Mouse (Mus musculus): ENCODE measurements around the gene Cort. TPM values are rescaled to one million over a fixed set of nuclear protein-coding genes. Genes with fewer than 3 reads are reported as not detected.
A peak's percentile ranks its signal among the peaks of the same experiment; 100 is the strongest.

Gene Cort
- polyA plus RNA-seq, 1 experiment from 2014 or later: 0.63 TPM

GRCm38 (mm10) chr4:149138515-149138914 is 12.0 kb upstream of the Cort start:
- 88% methylated on average over 8 of the region's 8 CpGs for WGBS
- no peak overlapping the region for H3K27ac ChIP-seq (ENCODE audit: low read depth, low read length)

DNA sequence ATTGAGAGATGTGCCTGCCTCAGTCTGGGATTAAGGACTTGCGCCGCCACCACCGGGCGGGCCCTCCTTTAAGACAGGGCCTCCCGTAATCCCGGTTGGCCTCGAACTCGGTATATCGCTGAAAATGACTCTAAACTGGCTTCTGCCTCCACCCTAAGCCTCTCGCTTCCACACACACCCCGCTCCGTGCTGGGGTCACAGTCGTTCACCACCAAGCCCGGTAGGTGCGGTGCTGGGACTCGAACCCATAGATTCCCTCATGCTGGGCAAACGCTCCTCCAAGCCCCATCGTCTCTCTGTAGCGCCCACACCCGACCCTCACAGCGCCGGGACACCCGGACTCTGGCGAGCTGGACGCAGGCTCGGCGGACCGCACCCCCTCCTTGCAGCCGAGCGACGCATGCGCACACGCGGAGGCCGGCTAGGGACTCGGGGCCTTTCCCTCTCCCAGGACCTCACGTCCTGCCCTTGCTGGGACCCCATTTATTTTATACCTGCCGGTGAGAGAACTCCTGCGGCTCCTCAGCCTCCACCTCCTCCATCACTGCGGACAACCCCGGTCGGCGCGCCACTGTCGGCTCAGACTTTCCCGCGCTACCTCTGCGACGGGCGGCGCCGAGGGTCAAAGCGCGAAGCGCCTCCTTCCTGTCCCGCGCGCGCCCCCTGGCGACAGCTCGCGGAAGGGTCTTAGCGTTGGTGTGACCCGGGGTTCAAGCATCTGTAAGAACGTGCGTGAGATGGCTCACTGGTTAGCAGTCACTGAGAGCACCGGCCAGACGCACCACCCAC is 10.6 kb upstream of the Cort start, which contains the start of gene Cenps:
Cenps (minus strand) TSS at position 648 of the 789 bp plus-strand sequence.
- DNase-seq (ENCODE audit: low spot score, missing footprints): peak; percentile 100
- WGBS: under 1% methylated on average over 68 of the region's 68 CpGs

More at GRCm38 (mm10) chr4:149138515-149138914, 12.0 kb upstream of the Cort start:
- Histone ChIP-seq H3K4me2 (no peak overlapping the region), H3K4me1 (ENCODE audit: control insufficient read depth, insufficient read depth, low read length) (peaks cover 6% of the 10 kb centered on the region; the same call in 1 of the 2 replicates), H3K4me3 (ENCODE audit: low read depth, low read length) (no peak overlapping the region), H3K27me3 (ENCODE audit: control insufficient read depth, insufficient read depth, low read length) (no peaks in the 10 kb centered on the region), H3K36me3 (ENCODE audit: control insufficient read depth, insufficient read depth, low read length) (no peaks in the 10 kb centered on the region), H3K9me3 (ENCODE audit: control insufficient read depth, low read length) (no peaks in the 10 kb centered on the region), H3K9ac (ENCODE audit: low read length) (no peak overlapping the region)
- DNase-seq (ENCODE audit: low spot score, missing footprints) (no peak), ATAC-seq (ENCODE audit: low FRiP score) (no peak)

GRCm38 (mm10) chr4:149136116-149136850 is 9.7 kb upstream of the Cort start:
- Histone ChIP-seq H3K27ac (ENCODE audit: low read depth, low read length) (no peak overlapping the region; the same call in 1 of the 2 replicates), H3K9me3 (ENCODE audit: control insufficient read depth, low read length) (no peaks in the 10 kb centered on the region), H3K27me3 (ENCODE audit: control insufficient read depth, insufficient read depth, low read length) (no peaks in the 10 kb centered on the region), H3K4me2 (peak overlapping the region; percentile 68), H3K9ac (ENCODE audit: low read length) (peak overlapping the region; percentile 72), H3K36me3 (ENCODE audit: control insufficient read depth, insufficient read depth, low read length) (no peaks in the 10 kb centered on the region), H3K4me1 (ENCODE audit: control insufficient read depth, insufficient read depth, low read length) (peaks cover 6% of the 10 kb centered on the region; the same call in 1 of the 2 replicates), H3K4me3 (ENCODE audit: low read depth, low read length) (peak overlapping the region; percentile 63)
- WGBS: 73% methylated on average over 18 of the region's 18 CpGs
- ATAC-seq (ENCODE audit: low FRiP score) (no peak; the same call in 1 of the 2 replicates), DNase-seq (ENCODE audit: low spot score, missing footprints) (no peak)

More for the DNA sequence above, 10.6 kb upstream of the Cort start, which contains the start of gene Cenps:
- Histone ChIP-seq H3K9me3 (ENCODE audit: control insufficient read depth, low read length) (no peaks in the 10 kb centered on the region), H3K4me2 (peak within 1 kb of the TSS; percentile 68), H3K4me3 (ENCODE audit: low read depth, low read length) (peak within 1 kb of the TSS; percentile 63), H3K4me1 (ENCODE audit: control insufficient read depth, insufficient read depth, low read length) (peaks cover 6% of the 10 kb centered on the region; the same call in 1 of the 2 replicates), H3K9ac (ENCODE audit: low read length) (peak within 1 kb of the TSS; percentile 72), H3K27me3 (ENCODE audit: control insufficient read depth, insufficient read depth, low read length) (no peaks in the 10 kb centered on the region), H3K36me3 (ENCODE audit: control insufficient read depth, insufficient read depth, low read length) (no peaks in the 10 kb centered on the region), H3K27ac (ENCODE audit: low read depth, low read length) (peak within 1 kb of the TSS; percentile 84)
- ATAC-seq (ENCODE audit: low FRiP score): peak; percentile 92

DNA sequence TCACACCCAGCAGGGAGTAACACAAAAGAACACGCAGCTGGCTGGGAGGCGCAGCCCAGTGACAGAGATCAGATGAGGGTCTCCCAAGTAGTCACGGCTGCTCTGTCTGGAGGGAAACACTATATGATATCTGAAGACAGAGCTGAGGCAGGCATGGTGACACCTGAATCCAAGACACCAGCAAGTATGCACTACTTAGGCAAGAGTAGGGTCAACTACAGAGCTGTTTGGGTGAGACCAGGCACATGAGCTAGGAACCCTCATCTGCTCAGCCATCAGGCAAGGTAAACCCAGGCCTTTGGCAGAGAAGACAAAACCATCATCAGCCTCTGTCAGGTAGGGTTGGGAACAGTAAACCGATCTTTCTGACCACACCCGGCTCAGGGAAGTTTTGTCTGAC is 6.8 kb upstream of the Cort start:
- H3K27me3 ChIP-seq (ENCODE audit: control insufficient read depth, insufficient read depth, low read length): no peaks in the 10 kb centered on the region
- H3K4me3 ChIP-seq (ENCODE audit: low read depth, low read length): no peak overlapping the region
- no peaks in the 10 kb centered on the region for H3K9me3 ChIP-seq (ENCODE audit: control insufficient read depth, low read length)
- peaks cover 6% of the 10 kb centered on the region; the same call in 1 of the 2 replicates for H3K4me1 ChIP-seq (ENCODE audit: control insufficient read depth, insufficient read depth, low read length)
- DNase-seq (ENCODE audit: low spot score, missing footprints): peak; percentile 80
- ATAC-seq (ENCODE audit: low FRiP score): no peak
- no peak overlapping the region for H3K27ac ChIP-seq (ENCODE audit: low read depth, low read length)
- no peak overlapping the region for H3K9ac ChIP-seq (ENCODE audit: low read length)
- no peak overlapping the region for H3K4me2 ChIP-seq
- no peaks in the 10 kb centered on the region for H3K36me3 ChIP-seq (ENCODE audit: control insufficient read depth, insufficient read depth, low read length)
- WGBS: 84% methylated on average over 5 of the region's 5 CpGs

GRCm38 (mm10) chr4:149131789-149132565 is 5.4 kb upstream of the Cort start:
- ATAC-seq (ENCODE audit: low FRiP score) (no peak), DNase-seq (ENCODE audit: low spot score, missing footprints) (no peak)
- H3K9me3 ChIP-seq (ENCODE audit: control insufficient read depth, low read length): no peaks in the 10 kb centered on the region
- no peak overlapping the region for H3K4me2 ChIP-seq
- peaks cover 6% of the 10 kb centered on the region; the same call in 1 of the 2 replicates for H3K4me1 ChIP-seq (ENCODE audit: control insufficient read depth, insufficient read depth, low read length)
- no peaks in the 10 kb centered on the region for H3K36me3 ChIP-seq (ENCODE audit: control insufficient read depth, insufficient read depth, low read length)
- H3K27me3 ChIP-seq (ENCODE audit: control insufficient read depth, insufficient read depth, low read length): no peaks in the 10 kb centered on the region
- H3K9ac ChIP-seq (ENCODE audit: low read length): no peak overlapping the region
- no peak overlapping the region for H3K27ac ChIP-seq (ENCODE audit: low read depth, low read length)
- WGBS: 90% methylated on average over 21 of the region's 21 CpGs
- H3K4me3 ChIP-seq (ENCODE audit: low read depth, low read length): no peak overlapping the region

- WGBS: 90% methylated on average over 23 of the region's 23 CpGs
These were observed 4.6 kb upstream of the Cort start for GRCm38 (mm10) chr4:149131021-149131752.

GRCm38 (mm10) chr4:149128467-149128866 is 1.9 kb upstream of the Cort start:
- 76% methylated on average over 18 of the region's 18 CpGs for WGBS
- Histone ChIP-seq H3K4me3 (ENCODE audit: low read depth, low read length) (no peak overlapping the region), H3K27ac (ENCODE audit: low read depth, low read length) (peak overlapping the region; percentile 48; the same call in 1 of the 2 replicates), H3K9ac (ENCODE audit: low read length) (no peak overlapping the region), H3K4me2 (no peak overlapping the region), H3K27me3 (ENCODE audit: control insufficient read depth, insufficient read depth, low read length) (no peaks in the 10 kb centered on the region; the same call in 1 of the 2 replicates), H3K4me1 (ENCODE audit: control insufficient read depth, insufficient read depth, low read length) (0 out of 2 replicates have a peak, but pooled peaks cover 2% of the 10 kb centered on the region), H3K36me3 (ENCODE audit: control insufficient read depth, insufficient read depth, low read length) (no peaks in the 10 kb centered on the region), H3K9me3 (ENCODE audit: control insufficient read depth, low read length) (no peaks in the 10 kb centered on the region)
- DNase-seq (ENCODE audit: low spot score, missing footprints) (no peak), ATAC-seq (ENCODE audit: low FRiP score) (no peak)

More at GRCm38 (mm10) chr4:149131021-149131752, 4.6 kb upstream of the Cort start:
- H3K27me3 ChIP-seq (ENCODE audit: control insufficient read depth, insufficient read depth, low read length): no peaks in the 10 kb centered on the region; the same call in 1 of the 2 replicates
- no peak overlapping the region for H3K9ac ChIP-seq (ENCODE audit: low read length)
- H3K36me3 ChIP-seq (ENCODE audit: control insufficient read depth, insufficient read depth, low read length): no peaks in the 10 kb centered on the region
- no peak overlapping the region for H3K27ac ChIP-seq (ENCODE audit: low read depth, low read length)
- H3K4me3 ChIP-seq (ENCODE audit: low read depth, low read length): no peak overlapping the region
- H3K4me2 ChIP-seq: no peak overlapping the region
- ATAC-seq (ENCODE audit: low FRiP score) (no peak), DNase-seq (ENCODE audit: low spot score, missing footprints) (no peak)
- no peaks in the 10 kb centered on the region for H3K9me3 ChIP-seq (ENCODE audit: control insufficient read depth, low read length)
- H3K4me1 ChIP-seq (ENCODE audit: control insufficient read depth, insufficient read depth, low read length): peaks cover under 1% of the 10 kb centered on the region; the same call in 1 of the 2 replicates

GRCm38 (mm10) chr4:149126115-149126509 is 451 bp downstream of the Cort start:
- Histone ChIP-seq H3K9ac (ENCODE audit: low read length) (no peak overlapping the region), H3K4me2 (no peak overlapping the region), H3K4me1 (ENCODE audit: control insufficient read depth, insufficient read depth, low read length) (0 out of 2 replicates have a peak, but pooled peaks cover 2% of the 10 kb centered on the region), H3K27ac (ENCODE audit: low read depth, low read length) (no peak overlapping the region), H3K4me3 (ENCODE audit: low read depth, low read length) (no peak overlapping the region), H3K9me3 (ENCODE audit: control insufficient read depth, low read length) (no peaks in the 10 kb centered on the region), H3K27me3 (ENCODE audit: control insufficient read depth, insufficient read depth, low read length) (no peaks in the 10 kb centered on the region; the same call in 1 of the 2 replicates), H3K36me3 (ENCODE audit: control insufficient read depth, insufficient read depth, low read length) (no peaks in the 10 kb centered on the region)
- DNase-seq (ENCODE audit: low spot score, missing footprints) (no peak), ATAC-seq (ENCODE audit: low FRiP score) (no peak)
- WGBS: 81% methylated on average over 6 of the region's 6 CpGs

Measured in midbrain, embryonic 11.5 days (tissue).